Mouse (Mus musculus) ES-CJ7 (cell line): ENCODE results near the gene P2ry6.

Experiments used
- DNase-seq: peaks from one replicate; pipeline ENCODE4 v3.0.0; 2011; ENCODE audit warnings: low read depth, low spot score

The P2ry6 gene

DNA sequence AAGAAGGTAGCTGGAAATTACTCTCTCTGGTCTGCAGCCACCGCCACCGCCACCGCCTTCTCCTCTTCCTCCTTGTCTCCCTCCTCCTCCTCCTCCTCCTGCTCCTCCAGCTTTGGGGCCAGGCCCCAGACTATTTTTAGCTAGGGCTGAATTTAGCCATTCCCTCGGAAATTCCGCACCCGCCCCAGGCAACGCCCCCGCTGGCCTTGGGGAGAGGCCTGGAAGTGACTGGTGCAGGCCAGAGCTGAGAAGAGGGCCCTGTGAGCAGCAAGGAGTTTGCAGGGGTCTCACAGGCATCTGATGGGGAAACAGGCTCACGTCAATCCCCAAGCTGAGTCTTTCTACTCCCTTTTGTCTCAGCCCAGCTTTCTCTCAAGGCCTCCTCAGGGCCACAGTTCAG is 56.3 kb downstream of the P2ry6 start:
- peak; percentile 46 for DNase-seq

DNA sequence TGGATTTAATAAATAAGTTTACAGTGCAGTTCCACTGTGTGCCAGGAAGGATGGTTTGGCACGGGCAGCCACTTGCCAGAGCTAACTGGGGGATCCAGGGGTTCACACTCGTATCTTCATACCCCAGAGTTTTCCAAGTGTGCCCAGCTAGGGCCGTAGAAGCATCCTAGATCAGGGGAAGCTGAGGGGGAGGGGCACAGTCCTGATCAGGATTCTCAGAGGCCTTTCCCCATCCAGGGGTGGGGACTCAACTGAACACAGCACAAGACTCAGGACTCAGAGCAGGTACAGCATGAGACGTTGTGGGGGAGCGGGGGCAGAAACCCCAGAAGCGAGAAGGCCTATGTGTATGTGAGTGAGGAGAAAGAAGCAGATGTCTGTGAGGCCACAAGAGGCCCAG is 56.7 kb downstream of the P2ry6 start:
- peak; percentile 55 for DNase-seq

DNA sequence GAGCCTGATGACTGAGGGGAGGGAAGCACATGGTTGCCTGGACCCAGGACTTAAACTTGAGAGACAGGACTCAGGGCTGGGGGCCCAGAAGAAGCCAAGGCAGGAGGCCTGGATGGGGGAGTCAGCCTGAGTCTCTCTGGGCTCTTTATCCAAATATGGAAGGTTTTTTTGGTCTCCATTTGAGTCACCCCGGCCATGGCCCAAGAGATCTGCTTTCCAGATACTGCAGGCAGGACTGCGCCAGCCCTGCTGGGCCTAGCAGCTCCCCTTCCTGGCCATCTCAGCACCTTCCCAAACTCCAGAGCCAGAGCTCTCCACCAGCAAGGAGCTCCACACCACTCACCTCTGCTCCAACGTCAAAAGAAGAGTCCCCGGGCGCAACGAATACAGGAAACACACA is 57.9 kb downstream of the P2ry6 start:
- no peak for DNase-seq

DNA sequence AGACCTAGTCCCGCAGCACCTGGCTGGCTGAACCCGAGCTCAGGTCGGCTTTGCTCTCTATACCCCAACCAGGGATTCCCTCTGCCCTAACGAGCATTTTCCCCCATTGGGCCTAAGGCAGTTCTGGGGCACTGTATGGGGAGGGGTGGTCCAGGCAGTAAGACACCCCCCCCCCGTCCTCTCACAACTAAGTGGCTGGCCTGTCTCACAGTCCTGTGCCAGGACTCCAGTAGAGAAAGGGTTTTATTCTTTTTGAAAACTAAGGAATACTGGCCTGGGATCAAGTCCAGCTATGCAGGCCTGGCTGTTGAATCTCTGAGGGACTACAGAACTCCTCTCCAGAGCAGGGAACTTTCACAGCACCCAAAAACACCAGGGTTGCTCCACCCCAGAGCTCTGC is 59.2 kb downstream of the P2ry6 start:
- no peak for DNase-seq

DNA sequence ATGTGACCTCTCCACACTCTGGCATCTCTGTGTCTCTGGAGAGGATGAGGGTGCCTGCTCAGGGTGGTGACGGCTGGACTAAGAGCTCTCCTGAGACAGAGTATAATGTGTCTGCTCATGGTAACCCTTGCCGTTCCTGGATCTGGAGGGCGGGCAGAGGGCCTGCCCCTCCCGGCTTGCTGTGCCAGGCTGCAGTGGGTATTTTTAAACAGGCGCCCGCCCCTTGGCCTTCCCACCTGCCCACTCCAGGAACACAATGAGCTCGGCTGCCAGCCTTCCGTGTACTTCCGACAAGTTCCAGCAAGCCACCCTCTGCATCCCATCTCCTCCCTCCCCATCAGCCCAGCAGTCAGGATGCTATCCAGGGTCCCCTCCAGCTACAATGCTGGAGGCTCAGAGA is 62.7 kb downstream of the P2ry6 start:
- no peak for DNase-seq

DNA sequence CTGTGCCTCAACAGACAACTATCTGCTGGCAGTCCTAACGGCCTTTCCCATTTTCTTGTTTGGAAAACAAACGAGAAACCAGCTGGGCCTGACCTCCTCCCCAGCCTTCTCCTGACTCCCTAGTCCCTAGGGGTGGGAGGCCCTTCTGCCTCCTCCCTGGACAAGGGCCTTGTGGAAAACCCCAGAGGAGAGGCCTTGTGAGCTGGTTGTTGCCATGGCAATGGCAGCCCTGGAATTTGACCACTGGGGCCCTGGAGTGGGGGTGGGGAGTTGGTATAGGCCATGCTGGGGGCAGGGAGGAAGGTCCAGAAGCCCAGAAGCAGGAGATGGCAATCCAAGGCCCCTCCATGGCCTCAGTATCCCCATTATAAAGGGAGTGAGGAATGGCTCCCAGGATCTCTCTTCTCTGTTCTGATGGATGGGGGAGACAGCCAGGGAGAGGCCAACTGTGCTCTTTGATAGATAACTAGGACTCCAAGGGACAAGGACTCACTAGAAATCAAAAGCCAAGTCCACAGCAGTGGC is 63.1 kb downstream of the P2ry6 start:
- DNase-seq, result no peak

DNA sequence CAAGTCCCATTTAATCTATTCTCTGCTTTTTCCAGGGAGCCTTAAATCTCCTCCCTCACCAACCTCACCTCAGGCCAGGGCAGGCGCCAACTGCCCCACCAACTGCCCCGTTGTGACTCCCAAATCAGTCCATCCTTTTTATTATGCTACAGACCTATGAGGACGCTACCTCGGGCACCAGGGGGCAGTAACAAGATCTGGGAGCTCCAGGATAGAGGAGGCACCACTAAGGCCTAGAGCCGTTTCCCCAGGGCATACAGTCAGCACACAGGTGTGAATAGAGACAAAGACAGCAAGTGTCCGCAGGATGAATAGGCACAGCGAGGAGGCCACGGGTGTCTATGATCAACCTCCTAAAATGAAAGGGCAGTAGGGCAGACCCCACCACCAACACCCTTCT is 65.9 kb downstream of the P2ry6 start:
- DNase-seq, result peak; percentile 82

DNA sequence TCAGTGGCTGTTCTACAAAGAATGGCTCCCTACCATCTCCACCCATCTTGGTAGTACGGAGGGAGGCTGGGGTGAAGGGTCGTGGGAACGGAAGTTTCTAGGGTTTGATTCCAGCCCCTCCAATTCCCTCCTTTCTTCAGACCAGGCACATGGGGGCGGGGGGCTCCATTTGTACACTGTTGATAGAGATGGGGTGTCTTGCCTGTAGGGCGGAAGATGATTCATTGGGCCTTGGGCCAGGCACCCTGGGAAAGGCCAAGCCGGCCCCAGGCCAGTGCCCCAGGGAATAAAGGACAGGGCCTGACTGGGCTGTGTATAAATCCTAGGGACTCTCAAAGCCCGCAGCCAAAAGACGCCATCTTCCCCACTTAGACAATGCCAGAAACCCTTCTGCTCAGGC is 66.4 kb downstream of the P2ry6 start:
- DNase-seq, result no peak

DNA sequence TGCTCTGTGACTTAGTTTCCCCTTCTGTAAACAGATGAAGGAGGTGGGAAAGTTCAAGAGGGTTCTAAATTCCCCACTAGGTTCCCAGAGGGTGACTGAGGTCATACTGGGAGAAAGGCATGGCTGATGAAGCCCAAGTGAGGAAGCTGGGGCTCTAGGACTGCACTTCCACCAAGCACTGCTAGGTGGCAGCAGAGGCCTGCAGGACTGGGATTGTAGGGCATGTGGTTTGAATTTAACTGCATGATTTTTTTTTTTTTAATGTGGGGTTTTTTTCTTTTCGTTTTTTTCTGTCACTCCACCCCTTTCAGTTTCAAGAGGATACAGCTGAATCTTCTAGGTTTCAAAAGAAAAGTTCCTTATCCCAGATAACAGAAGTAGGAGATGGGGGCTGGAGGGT is 67.2 kb downstream of the P2ry6 start:
- peak; percentile 69 for DNase-seq

DNA sequence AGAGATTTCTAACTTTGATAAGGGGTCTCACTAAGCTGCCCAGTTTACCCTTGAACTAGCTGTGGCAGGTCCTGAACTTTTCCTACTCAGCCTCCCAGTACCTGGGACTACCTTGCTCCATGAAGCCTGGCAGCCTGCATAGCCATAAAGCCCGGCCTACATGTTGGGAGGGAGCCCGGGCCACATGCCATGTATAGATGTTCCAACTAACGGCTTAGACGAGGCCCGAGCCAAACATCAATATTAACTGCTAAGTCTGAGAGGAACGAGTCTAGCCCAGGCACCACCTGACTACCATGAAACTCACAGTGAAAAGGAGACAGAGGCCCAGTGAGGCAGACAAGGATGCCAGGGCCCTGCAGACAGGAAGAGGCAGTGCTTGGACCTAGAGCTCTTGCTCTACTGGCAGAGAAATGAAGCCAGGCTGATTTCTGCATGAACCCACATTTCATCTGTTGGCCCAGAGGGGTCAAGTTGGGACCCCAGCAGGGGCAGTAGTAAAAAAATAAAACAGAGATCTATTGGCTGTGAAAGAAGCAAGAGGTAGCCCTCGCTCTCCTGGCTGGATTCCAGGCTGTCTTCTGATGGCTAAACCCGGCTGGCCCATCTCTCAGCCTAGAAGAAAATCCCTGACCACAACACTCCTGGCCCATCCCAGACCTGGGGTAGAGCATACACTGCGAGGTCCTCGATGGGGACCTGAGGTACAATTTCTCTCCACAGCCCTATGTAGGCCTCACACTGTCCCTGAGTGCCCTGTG is 68.2 kb downstream of the P2ry6 start:
- DNase-seq, result no peak

DNA sequence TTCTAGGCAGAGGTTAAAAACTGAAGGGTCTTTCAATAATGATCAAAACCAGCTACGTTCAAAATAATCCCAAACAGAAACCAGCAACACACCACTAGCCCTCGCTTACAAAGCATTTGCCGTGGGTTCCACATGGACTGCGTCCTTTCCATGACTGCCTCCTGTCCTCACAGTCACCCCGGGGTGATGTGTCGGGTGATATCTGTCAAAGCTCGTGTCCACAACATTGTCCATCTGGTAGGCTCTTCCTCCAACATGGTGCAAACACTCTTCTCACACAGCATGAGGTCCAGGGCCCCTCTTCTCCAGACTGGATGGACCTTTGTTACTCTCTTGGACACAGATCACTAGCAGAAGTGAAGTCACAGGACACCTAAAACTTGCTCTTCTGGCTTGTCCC is 69.4 kb downstream of the P2ry6 start:
- DNase-seq, result no peak

DNA sequence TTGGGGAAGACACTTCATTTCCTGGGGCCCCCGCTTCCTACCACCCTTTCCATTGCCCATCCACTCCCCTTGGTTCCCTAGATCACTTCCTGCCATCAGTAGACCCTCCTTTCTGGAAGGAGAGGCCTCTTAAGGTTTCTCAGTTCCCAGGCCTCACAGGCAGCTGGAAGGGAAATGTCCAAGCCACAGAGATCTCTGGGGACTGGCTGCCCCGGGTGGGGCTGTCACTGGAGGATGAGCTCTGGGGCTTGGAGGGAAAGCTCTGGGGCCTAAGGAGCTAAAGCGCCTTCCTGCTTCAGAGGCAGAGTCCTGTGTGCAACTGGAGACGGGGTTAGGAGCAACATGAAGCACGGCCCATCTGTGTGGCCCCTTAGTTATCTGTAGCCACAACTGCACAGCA is 69.8 kb downstream of the P2ry6 start:
- DNase-seq, result no peak

DNA sequence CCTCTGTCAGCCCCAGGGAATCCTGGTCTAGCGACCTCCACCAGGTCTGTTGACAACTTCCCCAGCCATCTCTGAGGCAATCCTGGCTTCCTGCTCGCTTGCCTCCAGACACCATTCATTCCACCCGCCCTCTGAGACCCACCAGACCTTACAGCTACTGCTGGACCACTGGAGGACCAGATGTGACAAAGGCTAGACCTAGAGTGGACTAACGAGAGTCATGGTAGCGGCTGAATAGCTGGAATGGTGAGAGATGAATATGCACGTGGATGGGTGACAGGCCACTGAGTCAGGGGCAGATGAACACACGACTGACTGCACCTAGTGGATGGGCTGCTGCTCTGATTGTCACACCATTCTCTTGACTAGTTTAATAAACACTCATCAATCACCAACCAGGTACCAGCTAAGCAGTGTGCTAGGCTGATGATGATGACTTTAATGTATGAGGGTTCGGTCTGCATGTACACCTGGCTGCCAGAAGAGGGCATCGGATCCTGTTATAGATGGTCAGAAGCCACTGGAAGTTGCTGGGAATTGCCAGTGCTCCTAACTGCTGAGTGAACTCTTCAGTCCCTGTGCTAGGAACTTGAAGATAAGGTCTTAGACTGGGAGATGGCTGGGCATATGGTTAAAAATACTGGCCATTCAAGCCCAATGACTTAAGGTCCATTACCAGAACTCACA is 71.9 kb downstream of the P2ry6 start:
- peak; percentile 52 for DNase-seq

DNA sequence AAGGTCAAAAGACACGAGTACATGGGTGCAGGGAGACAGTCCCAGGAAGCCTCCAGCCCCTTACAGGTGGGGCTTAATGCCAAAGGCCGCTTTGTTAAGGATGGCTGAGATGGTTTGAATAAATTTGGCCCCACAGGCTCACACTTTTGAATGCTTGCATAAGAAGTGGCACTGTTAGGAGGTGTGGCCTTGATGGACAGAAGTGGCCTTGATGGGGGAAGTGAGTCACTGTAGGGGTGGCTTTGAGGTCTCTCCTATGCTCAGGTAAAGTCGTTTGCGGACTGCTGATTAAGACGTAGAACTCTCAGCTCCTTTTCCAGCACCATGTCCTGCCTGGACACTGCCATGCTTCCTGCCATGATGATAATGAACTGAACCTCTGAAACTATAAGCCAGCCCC is 76.6 kb downstream of the P2ry6 start:
- no peak for DNase-seq

DNA sequence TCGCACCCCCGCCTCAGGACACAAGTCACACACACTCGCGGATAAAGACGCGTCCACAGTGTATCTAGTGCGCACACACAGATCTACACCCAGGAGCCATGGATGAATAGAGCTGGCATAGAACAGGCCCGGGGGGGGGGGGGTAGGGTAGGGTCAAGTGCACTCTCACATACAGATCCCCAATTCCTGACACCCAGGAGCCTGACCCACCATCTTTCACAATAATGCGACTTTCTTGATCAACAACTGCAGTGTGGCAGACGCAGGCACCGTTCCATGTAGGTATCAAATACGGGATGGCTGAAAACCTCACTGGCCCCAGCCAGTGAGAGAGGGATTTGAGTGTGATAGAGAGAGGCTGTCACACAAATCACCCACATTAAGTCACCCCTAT is 79.6 kb downstream of the P2ry6 start:
- DNase-seq, result no peak

DNA sequence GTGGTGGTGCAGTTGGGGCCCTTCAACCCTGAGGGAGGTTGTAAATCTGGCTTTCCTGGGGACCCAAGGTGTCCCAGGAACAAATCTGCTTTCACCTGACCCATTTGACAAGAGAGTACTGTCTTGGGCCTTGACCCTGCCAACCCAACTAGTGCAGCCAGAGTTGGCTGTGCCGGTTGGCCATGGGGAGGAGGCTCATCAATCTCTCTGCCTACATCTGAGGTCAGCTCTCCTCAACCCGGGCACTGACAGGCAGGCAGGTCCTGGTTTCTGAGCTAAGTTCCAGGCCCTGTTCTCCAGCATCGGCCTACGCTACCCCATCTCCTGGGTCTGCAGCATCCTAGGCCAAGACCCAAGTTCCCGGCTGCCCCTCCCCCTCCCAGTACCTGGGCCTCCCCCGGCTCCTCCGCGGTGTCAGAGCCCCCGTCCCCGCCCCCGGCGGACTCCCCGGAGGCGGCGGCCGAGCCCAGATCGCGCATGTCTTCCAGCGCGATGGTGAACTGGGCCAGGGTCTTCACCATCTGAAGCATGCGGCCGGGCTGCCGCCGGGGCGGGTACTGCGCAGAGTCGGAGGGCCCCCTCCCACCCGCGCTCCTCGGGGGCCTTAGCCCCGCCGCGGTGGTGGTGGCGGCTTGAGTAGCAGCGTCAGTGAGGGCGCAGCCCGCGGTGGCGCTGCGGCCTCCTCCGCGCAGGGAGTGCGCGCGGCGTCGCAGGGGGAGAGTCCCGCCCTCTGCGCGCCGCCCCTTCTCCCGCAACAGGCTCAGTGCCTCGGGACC is 80.2 kb downstream of the P2ry6 start:
- peak; percentile 24 for DNase-seq

DNA sequence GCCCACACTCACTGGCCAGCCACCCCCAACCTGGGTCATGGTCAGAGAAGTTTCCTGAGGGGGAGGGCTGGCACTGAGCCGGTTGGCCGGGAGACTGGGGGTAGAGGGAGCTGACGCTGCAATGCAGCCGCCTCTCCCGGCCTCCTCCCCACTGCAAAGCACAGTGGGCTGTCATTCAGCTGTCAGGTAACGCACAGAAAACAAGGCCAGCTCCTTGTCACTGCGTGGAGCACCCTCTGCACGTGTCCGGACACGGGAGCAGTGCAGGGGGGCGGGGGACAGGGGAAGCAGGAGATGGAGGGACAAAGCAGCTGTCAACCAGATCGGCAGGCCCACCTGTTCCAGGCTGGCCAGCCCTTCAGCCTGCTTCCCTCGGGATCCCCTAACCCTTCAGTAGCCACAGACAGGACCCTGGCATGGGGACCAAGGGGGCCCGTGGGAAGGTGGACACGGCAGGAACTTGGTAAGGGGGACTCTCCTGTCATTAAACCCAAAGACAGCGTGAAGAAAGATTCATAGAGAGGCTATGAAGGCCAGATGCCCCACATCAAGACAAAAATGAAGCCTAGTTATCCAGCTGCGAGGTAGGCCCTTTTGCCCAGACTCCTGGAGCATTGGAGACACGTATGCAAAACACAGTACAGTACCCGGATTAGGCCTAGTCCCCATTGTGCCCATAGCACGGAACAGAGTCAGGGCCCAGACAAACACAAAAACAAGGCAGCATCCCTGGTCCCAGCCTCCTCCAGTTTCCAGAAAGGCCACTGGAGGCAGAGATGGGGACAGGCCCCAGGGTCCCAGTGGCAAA is 81.0 kb downstream of the P2ry6 start:
- DNase-seq, result no peak
